Mouse (Mus musculus) limb, embryonic 15.5 days (tissue): ENCODE data around the gene Ccdc51. TPM values are rescaled to one million over a fixed set of nuclear protein-coding genes. Genes with fewer than 3 reads are reported as not detected.
A peak's percentile ranks its signal among the peaks of the same experiment; 100 is the strongest.

Experiments used
- ATAC-seq: fragments of 200-750 bp; cut with Nextera tagmentation; 2 replicates; pipeline ENCODE4 v1.8.0; 2017; ENCODE audit warnings: low read depth, moderate TSS enrichment; ENCODE audit not compliant: insufficient number of reproducible peaks, low FRiP score, low TSS enrichment
- H3K27ac ChIP-seq: fragments of 300-500 bp; sonication (generic); 2 replicates; pipeline ENCODE4 v1.5.1; 2015; ENCODE audit warnings: moderate library complexity, mild to moderate bottlenecking, inconsistent platforms
- H3K27me3 ChIP-seq: fragments of 300-500 bp; sonication (generic); 2 replicates; pipeline ENCODE4 v1.6.1; 2015; ENCODE audit warnings: inconsistent platforms
- H3K36me3 ChIP-seq: fragments of 300-500 bp; sonication (generic); 2 replicates; pipeline ENCODE4 v1.6.1; 2015; ENCODE audit warnings: inconsistent platforms
- H3K4me1 ChIP-seq: fragments of 300-500 bp; sonication (generic); 2 replicates; pipeline ENCODE4 v1.6.1; 2015; ENCODE audit warnings: inconsistent platforms
- H3K4me2 ChIP-seq: fragments of 300-500 bp; sonication (generic); 2 replicates; pipeline ENCODE4 v1.6.1; 2015; ENCODE audit warnings: mild to moderate bottlenecking, inconsistent platforms
- H3K4me3 ChIP-seq: fragments of 300-500 bp; sonication (generic); 2 replicates; pipeline ENCODE4 v1.5.1; 2015; ENCODE audit warnings: mild to moderate bottlenecking, inconsistent platforms
- H3K9ac ChIP-seq: fragments of 300-500 bp; sonication (generic); 2 replicates; pipeline ENCODE4 v1.6.1; 2015; ENCODE audit warnings: inconsistent platforms
- H3K9me3 ChIP-seq: fragments of 300-500 bp; sonication (generic); 2 replicates; pipeline ENCODE4 v1.6.1; 2016; ENCODE audit warnings: inconsistent platforms
- WGBS: fragments of 180-500 bp; shearing (Covaris S2); methylation state at CpG from one replicate; pipeline ENCODE4 v1.1.7; 2015; 5-methylcytosine and 5-hydroxymethylcytosine counted together
- polyA plus RNA-seq: library from polyadenylated mRNA; unstranded; fragments of >200 nt; fragmentation: Nextera tagmentation; extraction: Ambion mirVana; gene quantifications from 2 replicates; pipeline ENCODE4 v1.2.1, GENCODE M21; 2015

Ccdc51 gene
- polyA plus RNA-seq, 1 experiment from 2014 or later, result 13.6 TPM

GRCm38 (mm10) chr9:109098969-109099368 is 16.7 kb downstream of the Ccdc51 start:
- no peaks in the 10 kb centered on the region for H3K27me3 ChIP-seq
- peaks cover 49% of the 10 kb centered on the region for H3K4me1 ChIP-seq
- peak overlapping the region; percentile 81 for H3K4me2 ChIP-seq
- WGBS, result 34% methylated on average over 6 of the region's 6 CpGs
- peaks cover 32% of the 10 kb centered on the region for H3K36me3 ChIP-seq
- 0 out of 2 replicates have a peak, but pooled peaks have one; percentile 16 for ATAC-seq
- peak overlapping the region; percentile 8 for H3K4me3 ChIP-seq
- H3K27ac ChIP-seq, result peak overlapping the region; percentile 100
- no peak overlapping the region for H3K9ac ChIP-seq
- H3K9me3 ChIP-seq, result no peaks in the 10 kb centered on the region

GRCm38 (mm10) chr9:109100307-109100928 is 18.1 kb downstream of the Ccdc51 start:
- Histone ChIP-seq H3K9ac (no peak overlapping the region), H3K4me1 (peaks cover 50% of the 10 kb centered on the region), H3K27me3 (no peaks in the 10 kb centered on the region), H3K27ac (no peak overlapping the region), H3K4me2 (no peak overlapping the region), H3K36me3 (peaks cover 41% of the 10 kb centered on the region), H3K4me3 (no peak overlapping the region), H3K9me3 (no peaks in the 10 kb centered on the region)
- 84% methylated on average over 20 of the region's 20 CpGs for WGBS
- ATAC-seq, result no peak

- no peak overlapping the region for H3K9ac ChIP-seq
- ATAC-seq, result no peak
- no peaks in the 10 kb centered on the region for H3K9me3 ChIP-seq
- 88% methylated on average over 5 of the region's 5 CpGs for WGBS
- peaks cover 56% of the 10 kb centered on the region for H3K36me3 ChIP-seq
- H3K27ac ChIP-seq, result no peak overlapping the region
- H3K4me2 ChIP-seq, result no peak overlapping the region
- H3K4me1 ChIP-seq, result peaks cover 50% of the 10 kb centered on the region
- H3K27me3 ChIP-seq, result no peaks in the 10 kb centered on the region
- no peak overlapping the region for H3K4me3 ChIP-seq
Measured at GRCm38 (mm10) chr9:109101933-109102445, 19.7 kb downstream of the Ccdc51 start.

GRCm38 (mm10) chr9:109102541-109102940 is 20.2 kb downstream of the Ccdc51 start:
- no peaks in the 10 kb centered on the region for H3K9me3 ChIP-seq
- H3K36me3 ChIP-seq, result peaks cover 56% of the 10 kb centered on the region
- H3K4me2 ChIP-seq, result no peak overlapping the region
- peaks cover 46% of the 10 kb centered on the region for H3K4me1 ChIP-seq
- H3K27ac ChIP-seq, result no peak overlapping the region
- no peak for ATAC-seq
- WGBS, result 89% methylated on average over 3 of the region's 3 CpGs
- H3K27me3 ChIP-seq, result no peaks in the 10 kb centered on the region
- no peak overlapping the region for H3K4me3 ChIP-seq
- H3K9ac ChIP-seq, result no peak overlapping the region

GRCm38 (mm10) chr9:109103250-109103649 is 21.0 kb downstream of the Ccdc51 start:
- WGBS, result 74% methylated on average over 7 of the region's 7 CpGs

GRCm38 (mm10) chr9:109104083-109104482 is 21.8 kb downstream of the Ccdc51 start:
- no peak overlapping the region for H3K27ac ChIP-seq
- ATAC-seq, result no peak
- no peaks in the 10 kb centered on the region for H3K9me3 ChIP-seq
- H3K4me3 ChIP-seq, result no peak overlapping the region
- no peak overlapping the region for H3K4me2 ChIP-seq
- H3K36me3 ChIP-seq, result peaks cover 71% of the 10 kb centered on the region
- no peaks in the 10 kb centered on the region for H3K27me3 ChIP-seq
- WGBS, result 86% methylated on average over 9 of the region's 9 CpGs
- peaks cover 30% of the 10 kb centered on the region for H3K4me1 ChIP-seq
- no peak overlapping the region for H3K9ac ChIP-seq

More at GRCm38 (mm10) chr9:109103250-109103649, 21.0 kb downstream of the Ccdc51 start:
- no peaks in the 10 kb centered on the region for H3K27me3 ChIP-seq
- no peak overlapping the region for H3K4me2 ChIP-seq
- peaks cover 62% of the 10 kb centered on the region for H3K36me3 ChIP-seq
- H3K27ac ChIP-seq, result no peak overlapping the region
- no peak for ATAC-seq
- H3K4me3 ChIP-seq, result no peak overlapping the region
- no peaks in the 10 kb centered on the region for H3K9me3 ChIP-seq
- peaks cover 39% of the 10 kb centered on the region for H3K4me1 ChIP-seq
- H3K9ac ChIP-seq, result no peak overlapping the region

GRCm38 (mm10) chr9:109105011-109105410 is 22.7 kb downstream of the Ccdc51 start:
- no peaks in the 10 kb centered on the region for H3K27me3 ChIP-seq
- peaks cover 23% of the 10 kb centered on the region for H3K4me1 ChIP-seq
- ATAC-seq, result 0 out of 2 replicates have a peak, but pooled peaks have one; percentile 13
- H3K36me3 ChIP-seq, result peaks cover 78% of the 10 kb centered on the region
- H3K9me3 ChIP-seq, result no peaks in the 10 kb centered on the region
- H3K9ac ChIP-seq, result no peak overlapping the region
- H3K4me3 ChIP-seq, result no peak overlapping the region
- WGBS, result 67% methylated on average over 12 of the region's 12 CpGs
- no peak overlapping the region for H3K4me2 ChIP-seq
- no peak overlapping the region; the same call in 1 of the 2 replicates for H3K27ac ChIP-seq

- Histone ChIP-seq H3K36me3 (peaks cover 80% of the 10 kb centered on the region), H3K9me3 (no peaks in the 10 kb centered on the region), H3K9ac (no peak overlapping the region), H3K4me1 (peaks cover 23% of the 10 kb centered on the region), H3K4me3 (no peak overlapping the region), H3K27ac (no peak overlapping the region), H3K4me2 (no peak overlapping the region), H3K27me3 (no peaks in the 10 kb centered on the region)
- WGBS, result 92% methylated on average over 12 of the region's 12 CpGs
- no peak for ATAC-seq
Measured at GRCm38 (mm10) chr9:109105648-109106047, 23.4 kb downstream of the Ccdc51 start.

GRCm38 (mm10) chr9:109107341-109107740 is 25.0 kb downstream of the Ccdc51 start:
- no peak for ATAC-seq
- Histone ChIP-seq H3K27ac (no peak overlapping the region), H3K9me3 (no peaks in the 10 kb centered on the region), H3K9ac (no peak overlapping the region), H3K27me3 (no peaks in the 10 kb centered on the region), H3K4me1 (peaks cover 23% of the 10 kb centered on the region), H3K36me3 (peaks cover 85% of the 10 kb centered on the region), H3K4me3 (no peak overlapping the region), H3K4me2 (no peak overlapping the region)
- 20% methylated on average over 5 of the region's 6 CpGs for WGBS

- H3K9ac ChIP-seq, result no peak overlapping the region
- no peaks in the 10 kb centered on the region for H3K27me3 ChIP-seq
- no peak overlapping the region for H3K27ac ChIP-seq
- H3K4me2 ChIP-seq, result no peak overlapping the region
- WGBS, result 92% methylated on average over 11 of the region's 11 CpGs
- peaks cover 12% of the 10 kb centered on the region; the same call in 1 of the 2 replicates for H3K4me1 ChIP-seq
- peaks cover 90% of the 10 kb centered on the region for H3K36me3 ChIP-seq
- ATAC-seq, result no peak
- H3K9me3 ChIP-seq, result no peaks in the 10 kb centered on the region
- no peak overlapping the region for H3K4me3 ChIP-seq
Measured at GRCm38 (mm10) chr9:109110240-109110639, 27.9 kb downstream of the Ccdc51 start.

- 0 out of 2 replicates have a peak, but pooled peaks cover 5% of the 10 kb centered on the region for H3K4me1 ChIP-seq
- H3K27ac ChIP-seq, result no peak overlapping the region
- no peak overlapping the region for H3K9ac ChIP-seq
- H3K4me2 ChIP-seq, result no peak overlapping the region
- H3K9me3 ChIP-seq, result no peaks in the 10 kb centered on the region
- ATAC-seq, result no peak
- H3K36me3 ChIP-seq, result peaks cover 90% of the 10 kb centered on the region
- WGBS, result 75% methylated on average over 4 of the region's 4 CpGs
- no peaks in the 10 kb centered on the region for H3K27me3 ChIP-seq
- no peak overlapping the region for H3K4me3 ChIP-seq
Measured at GRCm38 (mm10) chr9:109111101-109111500, 28.8 kb downstream of the Ccdc51 start.

GRCm38 (mm10) chr9:109111591-109111990 is 29.3 kb downstream of the Ccdc51 start:
- no peak overlapping the region for H3K4me3 ChIP-seq
- H3K4me1 ChIP-seq, result 0 out of 2 replicates have a peak, but pooled peaks cover 4% of the 10 kb centered on the region
- no peak for ATAC-seq
- 91% methylated on average over 9 of the region's 9 CpGs for WGBS
- no peaks in the 10 kb centered on the region for H3K27me3 ChIP-seq
- H3K9ac ChIP-seq, result no peak overlapping the region
- H3K36me3 ChIP-seq, result peaks cover 90% of the 10 kb centered on the region
- H3K4me2 ChIP-seq, result no peak overlapping the region
- no peak overlapping the region for H3K27ac ChIP-seq
- H3K9me3 ChIP-seq, result no peaks in the 10 kb centered on the region
